8 mouse cellular contexts compared by ENCODE assay signal in genomic region chr13:100553042-100553437, GRCm38 (mm10). TPM values are rescaled to one million over a fixed set of nuclear protein-coding genes. Genes with fewer than 3 reads are reported as not detected.
DNase-seq lines count a peak whose midpoint lies in the region; ATAC-seq lines count a peak whose summit lies in the region.

No protein-coding gene starts in this region.

- intact Hi-C loops in heart, postnatal 14 days (cut with DNase I), result no loop called here

- no peak overlapping the region for H3K27ac ChIP-seq in heart, embryonic 14.5 days (replicated peaks in 1 of 2; ENCODE audit: control insufficient read depth in 1 of 2, insufficient read depth in 1 of 2, low read depth in 2 of 2, low read length in 2 of 2)
- H3K27ac ChIP-seq in forebrain, embryonic 14.5 days (ENCODE audit: low read depth, low read length), result no peak overlapping the region
- no peak overlapping the region for H3K27ac ChIP-seq in liver, embryonic 16.5 days (ENCODE audit: low read length)

- H3K27me3 ChIP-seq in heart, embryonic 14.5 days (ENCODE audit: control insufficient read depth, insufficient read depth, low read length), result peaks cover 37% of the 10 kb centered on the region
- H3K27me3 ChIP-seq in forebrain, embryonic 14.5 days (replicated peaks; ENCODE audit: control insufficient read depth, insufficient read depth, low read length), result peaks cover 39% of the 10 kb centered on the region
- H3K27me3 ChIP-seq in liver, embryonic 16.5 days (ENCODE audit: control insufficient read depth, insufficient read depth, low read depth, low read length), result peaks cover 41% of the 10 kb centered on the region

- no peak for ATAC-seq in heart, embryonic 14.5 days (ENCODE audit: insufficient number of reproducible peaks, insufficient read depth, low FRiP score, low read depth)
- no peak for ATAC-seq in forebrain, embryonic 14.5 days
- ATAC-seq in liver, embryonic 16.5 days (ENCODE audit: low read depth), result no peak

- 7% methylated on average over 12 of the region's 12 CpGs for WGBS in heart, embryonic 14.5 days
- WGBS in forebrain, embryonic 14.5 days, result 2% methylated on average over 12 of the region's 12 CpGs
- 5% methylated on average over 12 of the region's 12 CpGs for WGBS in liver, embryonic 16.5 days (ENCODE audit: insufficient replicate concordance)

- no peak for DNase-seq in heart, postnatal 14 days
- DNase-seq in MN1 (ENCODE audit: low spot score), result peak; percentile 28
- DNase-seq in forebrain, embryonic 14.5 days (ENCODE audit: low spot score), result no peak
- DNase-seq in yolk sac, embryonic 10.5 days (ENCODE audit: low spot score), result no peak
- DNase-seq in spleen, postnatal 4 days (ENCODE audit: low spot score in 2 of 2), result no peak
- DNase-seq in left cerebral cortex, adult 18-20 months (ENCODE audit: low spot score in 2 of 2), result no peak

- peak overlapping the region; percentile 100 for H3K4me2 ChIP-seq in heart, embryonic 14.5 days (ENCODE audit: low read length)
- peak overlapping the region; percentile 97 for H3K4me2 ChIP-seq in forebrain, embryonic 14.5 days (ENCODE audit: low read length)
- peak overlapping the region; percentile 67 for H3K4me2 ChIP-seq in liver, embryonic 16.5 days (ENCODE audit: low read depth, low read length)

- H3K4me3 ChIP-seq in heart, embryonic 14.5 days (ENCODE audit: control insufficient read depth in 1 of 2, insufficient read depth in 1 of 2, low read depth in 1 of 2, low read length in 2 of 2), result peak overlapping the region; percentile 54 to 55
- peak overlapping the region; percentile 54 for H3K4me3 ChIP-seq in forebrain, embryonic 14.5 days (ENCODE audit: low read depth, low read length)
- peak overlapping the region; percentile 65 for H3K4me3 ChIP-seq in liver, embryonic 16.5 days (ENCODE audit: low read depth, low read length)

- peak overlapping the region; percentile 49; the same call in 1 of the 2 replicates for H3K9ac ChIP-seq in heart, embryonic 14.5 days (ENCODE audit: low read length)
- no peak overlapping the region for H3K9ac ChIP-seq in forebrain, embryonic 14.5 days (ENCODE audit: low read length)
- peak overlapping the region; percentile 39; the same call in 1 of the 2 replicates for H3K9ac ChIP-seq in liver, embryonic 16.5 days (ENCODE audit: low read depth, low read length)

- no peaks in the 10 kb centered on the region for H3K9me3 ChIP-seq in heart, embryonic 14.5 days (ENCODE audit: control insufficient read depth, low read length)
- H3K9me3 ChIP-seq in forebrain, embryonic 14.5 days (replicated peaks; ENCODE audit: control insufficient read depth, low read length), result no peaks in the 10 kb centered on the region
- H3K9me3 ChIP-seq in liver, embryonic 16.5 days (replicated peaks; ENCODE audit: control insufficient read depth, low read length), result no peaks in the 10 kb centered on the region

- H3K4me1 ChIP-seq in heart, embryonic 14.5 days (ENCODE audit: control insufficient read depth in 2 of 2, insufficient read depth in 2 of 2, low read length in 2 of 2), result peaks cover 0 to 4% of the 10 kb centered on the region in 2 experiments; a peak in 1 of 4 replicates
- H3K4me1 ChIP-seq in forebrain, embryonic 14.5 days (ENCODE audit: control insufficient read depth, insufficient read depth, low read length), result no peaks in the 10 kb centered on the region
- no peaks in the 10 kb centered on the region for H3K4me1 ChIP-seq in liver, embryonic 16.5 days (ENCODE audit: control insufficient read depth, low read depth, low read length)

- no peaks in the 10 kb centered on the region for H3K36me3 ChIP-seq in heart, embryonic 14.5 days (ENCODE audit: control insufficient read depth, insufficient read depth, low read length)
- no peaks in the 10 kb centered on the region for H3K36me3 ChIP-seq in forebrain, embryonic 14.5 days (ENCODE audit: control insufficient read depth, insufficient read depth, low read length)
- no peaks in the 10 kb centered on the region for H3K36me3 ChIP-seq in liver, embryonic 16.5 days (ENCODE audit: control insufficient read depth, insufficient read depth)

RNA-seq across cellular contexts. Expression of gene Ocln, which starts 0.5 kb away (rescaled TPM):
- 2.0 and 2.1 TPM in 2 replicates for polyA plus RNA-seq in heart, embryonic 14.5 days (2014; fragmentation: Nextera tagmentation; extraction: Ambion mirVana)
- total RNA-seq in heart, postnatal 14 days (2021), result 1 to 10 TPM in 1 of 2 experiments, under 1 TPM in 1; 0.51 to 1.1 TPM
- 5.6 and 10.5 TPM in 2 replicates for polyA plus RNA-seq in forebrain, embryonic 14.5 days (2014; fragmentation: Nextera tagmentation; extraction: Ambion mirVana)
- polyA plus RNA-seq in liver, embryonic 16.5 days (2015; fragmentation: Nextera tagmentation; extraction: Ambion mirVana), result 12.9 and 15.1 TPM in 2 replicates
- 1 to 10 TPM; 7.5 to 9.4 TPM for total RNA-seq in left cerebral cortex, adult 18-20 months (2021)
